Mouse (Mus musculus) thymus, postnatal 10 days (tissue): Measurements from ENCODE around the gene Phkg1.
A peak's percentile ranks its signal among the peaks of the same experiment; 100 is the strongest.
"Not testable (repeated sequence)": the region's sequence is repeated elsewhere in the genome, so short reads cannot be mapped to it uniquely, and the experiment has no call there.

Experiments
- DNase-seq, 2 experiments: peaks; one replicate each; pipeline ENCODE4 v3.0.0; 2021; ENCODE audit warnings: low spot score in 2 of 2

Phkg1 gene

DNA sequence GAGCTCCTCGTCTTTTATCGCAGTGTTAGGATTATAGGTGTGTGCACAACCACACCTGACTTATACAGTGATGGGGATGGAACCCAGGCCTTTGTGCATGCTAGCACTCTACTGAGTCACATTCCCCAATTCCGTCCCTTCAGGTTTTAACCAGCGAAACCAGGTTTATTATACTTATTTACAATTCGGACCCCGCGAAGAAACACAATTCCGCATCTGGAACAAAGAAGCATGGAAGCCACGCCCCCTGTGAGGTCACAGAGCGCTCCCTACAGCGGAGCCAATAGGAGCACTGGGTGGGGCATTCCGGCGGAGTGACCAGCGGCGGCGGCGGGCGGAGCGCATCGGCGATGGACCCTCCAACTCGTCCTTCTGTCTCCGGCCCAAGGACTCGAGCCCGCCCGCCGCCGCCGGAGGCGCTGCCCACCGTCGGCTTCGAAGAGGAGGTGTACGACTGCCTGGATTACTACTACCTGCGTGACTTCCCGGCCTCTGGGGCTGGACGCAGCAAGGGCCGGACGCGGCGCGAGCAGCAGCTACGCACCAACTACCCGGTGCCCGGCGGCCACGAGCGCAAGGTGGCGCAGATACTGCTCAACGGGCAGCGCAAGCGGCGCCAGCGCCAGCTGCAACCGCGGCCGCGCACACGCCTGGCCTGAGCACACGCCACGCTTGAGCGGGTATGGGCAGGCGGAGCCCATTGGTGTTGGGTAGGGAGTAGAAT lies 10.1 kb upstream of the Phkg1 start, which contains the start of gene Nupr1l:
Gene Nupr1l (plus strand): TSS at position 299 of the 724 bp plus-strand sequence.
- peak; percentile 65 to 74 for DNase-seq

DNA sequence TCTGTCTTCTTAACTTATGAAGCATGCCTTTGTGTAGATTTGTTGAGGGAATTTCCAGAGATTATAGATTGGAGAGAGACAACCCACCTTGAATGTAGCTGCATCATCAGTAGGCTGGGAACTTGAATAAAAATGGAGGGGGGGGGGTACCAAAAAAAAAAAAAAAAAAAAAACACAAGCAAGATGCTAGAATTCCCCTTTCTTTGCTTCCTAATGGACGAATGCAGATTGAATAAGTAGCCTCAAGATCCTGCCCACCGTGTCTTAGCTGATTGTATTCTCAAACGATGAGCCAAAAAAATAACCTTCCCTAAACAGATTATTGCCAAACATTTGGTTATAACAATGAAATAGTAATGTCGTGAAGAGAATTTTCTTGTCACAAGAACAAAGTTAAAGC lies 9.4 kb upstream of the Phkg1 start:
- no peak for DNase-seq

DNA sequence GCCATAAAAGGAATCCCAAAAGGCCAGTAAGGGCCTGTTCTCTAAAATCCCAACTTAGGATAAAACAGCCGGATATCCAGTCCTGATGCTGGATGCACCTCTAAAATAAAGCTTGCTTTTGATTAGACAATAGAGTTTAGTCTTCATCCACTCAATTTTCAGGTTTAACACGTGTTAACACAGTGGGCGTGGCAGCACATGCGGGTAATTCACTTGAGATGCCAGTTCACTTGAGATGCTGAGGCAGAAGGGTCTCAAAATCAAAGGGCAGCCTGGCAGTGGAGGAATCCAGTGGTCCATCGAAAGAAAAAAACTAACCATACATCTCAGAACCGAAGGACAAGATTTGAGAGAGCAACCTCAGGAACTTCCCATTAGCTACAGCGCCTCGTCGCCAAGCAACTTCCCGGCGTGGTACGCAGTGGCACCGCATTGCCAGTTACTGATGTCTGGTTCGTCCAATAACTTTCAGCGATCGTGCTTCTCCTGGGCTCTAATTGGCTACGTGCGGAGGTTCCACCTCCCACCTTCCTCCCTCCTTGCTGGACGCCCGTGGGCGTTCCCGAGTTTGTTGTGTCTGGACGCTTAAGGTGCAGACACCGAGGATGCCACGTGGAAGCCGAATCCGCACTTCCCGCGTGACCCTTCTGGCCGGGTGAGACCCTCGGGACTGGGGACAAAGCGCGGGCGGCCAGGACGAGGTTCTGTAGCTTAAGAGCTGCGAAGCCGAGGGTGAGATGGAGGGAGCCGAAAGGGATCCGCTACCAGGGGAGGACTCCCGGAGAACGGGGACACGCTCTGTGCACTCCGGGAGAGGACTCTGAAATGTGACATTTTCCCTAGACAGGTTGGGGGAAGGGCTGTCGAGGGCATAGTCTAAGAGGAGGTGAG lies 2.9 kb downstream of the Phkg1 start, which contains the start of gene Zbed5:
Gene Zbed5 (plus strand): TSS at position 526 of the 891 bp plus-strand sequence.
- peak; percentile 66 to 69 for DNase-seq

DNA sequence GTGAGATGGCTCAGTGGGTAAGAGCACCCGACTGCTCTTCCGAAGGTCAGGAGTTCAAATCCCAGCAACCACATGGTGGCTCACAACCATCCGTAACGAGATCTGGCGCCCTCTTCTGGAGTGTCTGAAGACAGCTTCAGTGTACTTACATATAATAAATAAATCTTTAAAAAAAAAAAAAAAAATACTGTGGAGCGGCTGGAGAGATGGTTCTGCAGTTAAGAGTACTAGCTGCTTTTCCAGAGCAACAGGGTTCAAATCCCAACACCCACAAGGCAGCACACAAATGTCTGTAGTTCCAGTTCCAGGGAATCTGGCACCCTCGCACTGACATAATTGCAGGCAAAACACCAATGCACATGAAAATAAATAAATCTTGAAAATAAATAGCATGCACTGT lies 8.0 kb downstream of the Phkg1 start:
- DNase-seq, result not testable (repeated sequence)

DNA sequence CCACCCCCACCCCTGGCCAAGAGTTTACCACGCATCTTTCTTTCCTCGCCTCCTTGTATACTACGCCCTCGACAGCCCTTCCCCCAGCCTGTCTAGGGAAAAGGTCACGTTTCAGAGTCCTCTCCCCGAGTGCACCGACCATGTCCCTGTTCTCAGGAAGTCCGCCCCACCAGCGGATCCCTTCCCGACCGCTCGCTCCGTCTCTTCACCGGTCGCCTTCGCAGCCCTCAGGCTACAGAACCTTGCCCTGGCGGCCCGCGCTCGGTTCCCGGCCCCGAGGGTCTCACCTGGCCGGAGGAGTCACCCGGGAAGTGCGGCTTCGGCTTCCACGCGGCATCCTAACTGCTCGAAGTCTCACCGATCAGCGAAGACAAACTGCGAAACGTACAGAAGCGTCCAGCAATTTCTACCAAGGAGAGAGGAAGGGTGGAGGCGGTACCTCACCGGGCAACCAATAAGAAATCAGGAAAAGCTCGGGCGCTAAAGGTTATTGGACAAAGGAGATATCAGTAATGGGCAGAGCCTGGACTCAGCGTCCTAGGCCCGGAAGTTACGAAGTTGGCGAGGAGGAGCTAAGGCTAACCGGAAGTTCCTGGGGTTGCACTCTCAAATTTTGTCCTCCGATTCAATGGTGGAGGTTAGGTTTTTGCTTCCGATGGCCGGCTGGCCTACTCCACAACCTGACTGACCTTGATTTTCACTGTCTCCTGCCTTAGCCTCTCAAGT lies 11.3 kb downstream of the Phkg1 start, which contains the start of gene Chchd2:
Gene Chchd2 (minus strand): TSS at position 560 of the 726 bp plus-strand sequence.
- peak; percentile 82 to 84 for DNase-seq

DNA sequence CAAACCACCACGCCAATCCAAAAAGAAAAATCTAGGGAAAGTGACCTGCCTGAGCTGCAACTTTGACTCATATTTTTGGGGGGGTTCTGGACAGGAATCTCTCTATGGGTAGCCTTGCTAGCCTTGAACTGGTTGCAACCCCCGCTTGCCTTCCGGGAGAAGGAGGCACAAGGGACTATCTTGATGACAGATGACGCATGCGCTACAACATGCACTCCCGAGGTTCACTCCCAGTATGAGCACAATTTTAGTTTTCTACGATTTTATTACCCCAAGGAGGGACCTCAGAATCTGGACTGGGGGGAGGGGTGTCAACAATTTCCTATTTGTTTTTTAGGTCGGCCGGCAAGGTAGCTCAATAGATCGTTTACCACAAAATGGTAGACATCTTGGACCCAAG lies 12.1 kb downstream of the Phkg1 start:
- DNase-seq, result no peak

DNA sequence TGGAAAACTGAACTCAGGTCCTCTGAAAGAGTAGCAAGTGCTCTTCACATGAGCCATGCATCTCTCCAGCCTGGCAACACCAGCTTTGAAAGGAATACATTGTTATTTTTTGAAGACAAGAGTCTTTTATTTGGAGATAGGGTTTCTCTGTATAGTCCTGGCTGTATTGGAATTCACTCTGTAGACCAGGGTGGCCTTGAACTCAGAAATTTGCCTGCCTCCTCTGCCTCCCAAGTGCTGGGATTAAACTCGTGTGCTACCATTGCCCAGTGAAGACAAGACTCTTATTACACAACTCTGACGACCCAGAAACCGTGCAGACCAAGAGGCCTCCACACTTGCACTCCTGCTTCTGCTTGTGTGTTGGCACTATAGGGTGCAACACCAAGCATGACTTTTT lies 18.5 kb downstream of the Phkg1 start:
- DNase-seq, result no peak

DNA sequence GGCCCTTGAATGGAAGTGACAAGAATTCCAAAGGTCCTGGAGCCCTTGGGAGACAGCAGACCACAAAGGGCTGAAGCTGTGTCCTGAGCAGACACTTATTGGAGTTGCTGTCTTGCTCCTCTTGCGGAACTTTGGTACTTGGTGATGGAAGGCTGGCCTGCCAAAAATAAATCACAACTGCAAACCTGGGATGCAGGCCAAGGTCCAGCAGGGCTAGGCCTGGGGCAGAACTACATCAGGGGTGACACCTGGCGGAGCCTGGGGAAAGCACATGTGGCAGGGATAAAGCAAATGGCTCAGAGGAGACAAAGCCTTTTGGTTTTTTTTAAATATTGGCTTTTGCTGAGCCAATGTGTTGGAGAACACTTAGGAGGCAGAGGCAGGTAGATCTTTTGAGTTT lies 19.4 kb downstream of the Phkg1 start:
- DNase-seq, result no peak

DNA sequence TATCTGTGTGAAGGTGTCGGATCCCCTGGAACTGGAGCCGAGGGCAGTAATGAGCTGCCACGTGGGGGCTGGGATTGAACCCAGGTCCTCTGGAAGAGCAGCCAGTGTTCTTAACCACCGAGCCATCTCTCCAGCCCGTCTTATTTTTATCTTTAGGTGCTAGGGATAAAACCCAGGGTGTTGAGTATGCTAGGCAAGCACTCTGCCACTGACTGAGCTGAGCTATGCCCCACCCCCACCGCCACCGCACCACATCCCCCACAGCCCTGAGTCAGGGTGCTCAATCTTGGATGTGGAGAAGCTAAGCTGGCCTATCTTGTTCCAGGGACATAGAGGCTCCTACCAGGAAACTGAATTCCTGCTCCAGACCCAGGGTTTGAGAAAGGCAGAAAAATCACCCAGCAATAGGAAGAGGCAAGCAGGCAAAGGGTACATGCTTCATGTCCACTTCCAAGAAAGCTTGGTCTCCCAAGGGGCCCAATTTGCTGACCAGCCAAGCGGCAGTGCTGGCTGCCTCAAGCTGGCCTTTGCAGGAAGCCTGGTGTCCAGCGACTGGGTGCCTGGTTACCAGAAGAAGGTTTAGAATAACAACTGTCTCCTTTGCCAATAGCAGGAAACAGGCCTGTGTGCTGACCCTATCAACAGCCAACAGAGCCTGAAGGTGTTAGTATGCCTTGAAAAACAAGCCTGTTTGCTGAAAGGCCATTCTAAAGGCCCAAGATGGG lies 20.5 kb downstream of the Phkg1 start:
- DNase-seq, result no peak

DNA sequence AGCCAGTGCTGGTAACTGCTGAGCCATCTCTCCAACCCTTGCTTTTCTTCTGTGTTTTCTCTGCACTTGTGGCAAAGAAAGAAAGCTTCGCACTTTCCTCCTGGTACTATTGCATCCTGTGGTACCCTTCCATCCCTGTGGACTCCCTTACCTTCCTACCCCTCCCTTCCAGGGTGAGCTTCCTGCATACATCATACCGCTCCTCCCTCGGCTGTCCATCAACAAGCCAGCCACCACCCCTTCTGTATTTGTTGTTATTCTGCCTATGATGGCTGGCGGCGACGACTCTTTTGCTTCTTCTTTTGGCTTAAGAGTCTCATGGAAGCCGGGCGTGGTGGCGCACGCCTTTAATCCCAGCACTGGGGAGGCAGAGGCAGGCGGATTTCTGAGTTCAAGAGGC lies 23.3 kb downstream of the Phkg1 start:
- no peak for DNase-seq

DNA sequence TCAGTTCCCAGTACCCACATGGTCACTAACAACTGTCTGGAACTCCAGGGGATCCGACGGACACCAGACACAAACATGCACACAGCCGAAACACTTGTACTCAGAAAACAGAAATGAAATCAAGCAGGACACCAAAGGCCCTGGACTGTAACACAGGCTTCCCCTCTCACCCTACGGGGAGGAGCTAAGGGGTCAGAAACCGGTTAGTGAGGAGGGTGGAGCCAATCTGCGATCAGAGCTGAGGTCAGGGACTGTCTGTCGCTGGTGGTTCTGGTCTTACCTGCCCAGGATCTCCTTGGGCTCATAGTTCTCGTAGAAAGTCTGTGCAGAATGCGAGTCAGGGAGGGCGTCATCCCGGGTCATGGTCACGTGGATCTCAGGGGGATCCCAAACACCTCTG lies 24.4 kb downstream of the Phkg1 start:
- no peak for DNase-seq

DNA sequence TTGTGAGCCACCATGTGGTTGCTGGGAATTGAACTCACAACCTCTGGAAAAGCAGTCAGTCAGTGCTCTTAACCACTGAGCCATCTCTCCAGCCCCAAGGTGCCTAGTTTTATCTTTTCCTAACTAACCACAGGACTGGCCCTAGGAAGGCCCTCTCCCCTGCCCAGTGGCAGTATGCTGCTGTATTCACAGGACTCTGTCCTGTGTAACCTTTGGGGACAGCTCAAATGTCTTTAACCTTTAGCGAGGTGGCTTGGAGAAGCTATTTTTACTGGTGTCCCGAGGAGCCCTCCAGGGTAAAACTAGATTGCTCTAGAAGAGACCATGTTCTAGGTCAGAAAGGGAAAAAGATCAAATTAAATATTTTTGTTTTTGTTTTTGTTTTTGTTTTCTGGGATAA lies 27.1 kb downstream of the Phkg1 start:
- no peak for DNase-seq

DNA sequence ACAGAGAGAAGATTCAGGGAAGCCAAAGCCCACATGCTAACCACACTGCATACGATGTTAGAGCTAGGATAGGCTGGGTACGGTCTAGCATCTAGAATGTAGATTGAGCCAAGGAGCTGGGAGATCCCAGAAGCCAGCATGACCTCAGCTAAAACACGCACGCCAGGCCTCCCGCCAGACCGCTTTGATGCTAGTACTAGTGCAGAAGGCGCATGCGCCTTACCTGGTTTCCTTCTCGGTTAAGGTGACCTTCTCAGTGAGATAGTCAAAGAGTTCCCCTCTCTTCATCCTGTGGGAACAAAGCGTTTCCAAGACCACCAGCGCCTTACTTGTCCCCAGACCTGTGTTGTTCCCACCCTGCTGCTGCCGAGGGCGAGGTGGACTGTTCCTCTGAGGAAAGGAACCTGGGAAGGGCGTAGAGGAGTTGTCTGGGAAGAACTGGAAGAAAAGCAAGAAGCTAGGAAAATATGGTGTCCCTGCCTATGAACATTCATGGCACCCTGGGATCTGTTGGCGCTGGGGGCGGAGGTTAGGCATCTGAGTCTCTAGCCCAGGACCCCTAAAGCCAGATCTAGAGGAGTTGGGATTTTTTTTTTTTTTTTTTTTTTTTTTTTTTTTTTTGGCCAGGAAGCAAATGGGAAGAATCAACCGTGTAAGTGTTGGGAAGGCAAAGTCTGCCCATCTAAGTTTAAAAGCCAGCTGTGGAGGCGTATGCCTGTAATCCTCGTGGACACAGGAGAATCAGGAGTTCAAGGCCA lies 28.9 kb downstream of the Phkg1 start:
- no peak for DNase-seq

DNA sequence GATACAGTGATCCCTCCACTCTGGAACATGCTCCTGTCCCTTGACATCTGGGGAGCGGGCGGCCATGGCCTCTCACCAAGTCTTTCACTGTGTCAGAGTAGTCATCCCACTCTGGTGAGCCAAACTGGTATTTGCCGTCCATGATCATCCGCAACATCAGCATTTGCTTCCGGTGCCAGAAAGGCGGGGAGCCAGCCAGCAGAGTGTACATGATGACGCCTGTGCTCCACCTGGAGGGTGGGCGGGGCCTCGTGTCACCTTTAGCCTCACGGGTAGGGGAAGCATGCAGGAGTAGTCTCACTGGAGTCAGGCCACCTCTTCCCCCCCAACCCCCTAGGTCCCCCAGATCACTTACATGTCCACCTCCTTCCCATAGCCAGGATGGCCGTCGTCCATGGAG lies 32.5 kb downstream of the Phkg1 start:
- DNase-seq, result no peak

DNA sequence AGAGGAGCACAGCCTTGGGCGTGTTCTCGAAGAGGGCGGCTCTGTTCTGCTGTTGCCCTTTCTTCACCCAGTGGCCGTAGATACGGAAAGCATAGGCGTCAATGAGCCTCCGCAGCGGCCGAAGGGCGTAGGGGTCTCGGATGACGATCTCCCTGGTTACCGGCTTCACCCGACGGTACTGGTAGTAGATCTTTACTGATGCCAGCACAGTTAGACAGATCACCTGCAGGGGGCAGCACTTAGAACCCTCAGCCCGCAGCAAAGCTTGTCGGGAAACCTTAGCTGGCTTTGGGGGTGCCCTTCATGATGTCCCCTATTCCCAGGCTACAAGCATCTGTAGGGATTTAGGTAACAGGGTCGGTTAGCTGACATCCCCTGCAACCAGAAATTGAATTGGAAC lies 33.9 kb downstream of the Phkg1 start:
- peak in 1 of 2 experiments; percentile 45 for DNase-seq

DNA sequence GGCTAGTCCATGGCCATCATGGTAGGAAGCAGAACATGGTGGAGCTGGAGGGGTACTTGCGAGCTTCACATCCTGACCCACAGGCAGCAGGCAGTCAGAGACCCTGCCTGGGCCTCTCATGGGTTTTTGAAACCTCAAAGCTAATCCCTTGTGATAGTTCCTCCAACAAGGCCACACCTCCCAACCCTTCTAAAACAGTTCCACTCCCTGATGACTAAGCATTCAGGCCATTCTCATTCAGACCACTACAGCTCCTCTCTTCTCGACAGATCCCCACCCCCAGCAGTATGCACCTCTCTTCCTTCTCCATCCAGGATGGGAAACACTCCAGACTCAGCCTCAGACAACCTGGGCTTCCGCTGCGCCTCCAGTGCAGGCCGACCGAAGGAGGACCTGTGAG lies 36.0 kb downstream of the Phkg1 start:
- no peak for DNase-seq

DNA sequence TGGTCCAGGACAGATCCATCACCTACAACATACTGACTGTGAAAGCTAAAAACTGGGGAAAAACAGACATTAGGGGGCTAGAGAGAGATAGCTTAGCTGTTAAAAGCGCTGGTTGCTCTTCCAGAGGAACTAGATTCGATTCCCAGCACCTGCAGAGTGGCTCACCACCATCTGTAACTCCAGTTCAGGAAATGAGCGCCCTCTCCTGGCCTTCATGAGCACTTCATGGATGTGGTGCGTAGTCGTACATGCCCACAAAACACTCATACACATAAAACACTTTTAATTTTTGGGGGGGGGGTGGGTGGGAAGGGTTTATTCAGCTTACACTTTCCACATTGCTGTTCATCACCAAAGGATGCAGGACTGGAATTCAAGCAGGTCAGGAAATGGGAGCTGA lies 41.9 kb downstream of the Phkg1 start:
- no peak for DNase-seq

DNA sequence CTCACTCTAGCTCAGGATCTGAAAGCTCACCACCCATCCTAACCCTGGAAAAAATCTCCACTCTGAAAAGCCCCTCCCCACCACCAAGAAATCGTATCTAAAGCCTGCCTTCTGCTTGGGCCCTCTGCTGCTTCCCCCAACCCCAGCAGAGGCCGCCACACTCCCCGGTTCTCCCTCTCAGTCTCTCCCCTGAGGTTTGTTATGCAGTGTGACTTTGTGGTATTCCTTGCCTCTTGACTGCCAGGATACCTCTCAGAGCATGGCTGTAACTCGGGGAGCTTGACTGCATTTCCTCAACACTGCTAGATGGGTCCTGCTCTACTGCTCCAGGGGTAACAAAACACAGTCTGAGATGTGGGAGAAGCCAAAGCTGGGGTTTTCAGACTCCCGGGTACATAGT lies 43.2 kb downstream of the Phkg1 start:
- no peak for DNase-seq

DNA sequence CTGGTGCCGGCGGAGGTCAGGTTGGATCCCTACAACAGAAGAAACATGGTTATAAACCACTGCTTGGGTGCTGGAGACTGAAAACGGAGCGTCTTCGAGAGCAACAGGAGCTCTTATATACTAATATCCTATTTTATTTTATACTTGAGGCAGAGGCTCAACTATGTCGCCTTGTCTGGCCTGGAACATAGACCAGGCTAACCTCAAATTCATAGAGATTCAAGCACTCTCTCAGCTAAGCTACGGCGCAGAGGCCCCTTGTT lies 50.9 kb downstream of the Phkg1 start:
- DNase-seq, result no peak

DNA sequence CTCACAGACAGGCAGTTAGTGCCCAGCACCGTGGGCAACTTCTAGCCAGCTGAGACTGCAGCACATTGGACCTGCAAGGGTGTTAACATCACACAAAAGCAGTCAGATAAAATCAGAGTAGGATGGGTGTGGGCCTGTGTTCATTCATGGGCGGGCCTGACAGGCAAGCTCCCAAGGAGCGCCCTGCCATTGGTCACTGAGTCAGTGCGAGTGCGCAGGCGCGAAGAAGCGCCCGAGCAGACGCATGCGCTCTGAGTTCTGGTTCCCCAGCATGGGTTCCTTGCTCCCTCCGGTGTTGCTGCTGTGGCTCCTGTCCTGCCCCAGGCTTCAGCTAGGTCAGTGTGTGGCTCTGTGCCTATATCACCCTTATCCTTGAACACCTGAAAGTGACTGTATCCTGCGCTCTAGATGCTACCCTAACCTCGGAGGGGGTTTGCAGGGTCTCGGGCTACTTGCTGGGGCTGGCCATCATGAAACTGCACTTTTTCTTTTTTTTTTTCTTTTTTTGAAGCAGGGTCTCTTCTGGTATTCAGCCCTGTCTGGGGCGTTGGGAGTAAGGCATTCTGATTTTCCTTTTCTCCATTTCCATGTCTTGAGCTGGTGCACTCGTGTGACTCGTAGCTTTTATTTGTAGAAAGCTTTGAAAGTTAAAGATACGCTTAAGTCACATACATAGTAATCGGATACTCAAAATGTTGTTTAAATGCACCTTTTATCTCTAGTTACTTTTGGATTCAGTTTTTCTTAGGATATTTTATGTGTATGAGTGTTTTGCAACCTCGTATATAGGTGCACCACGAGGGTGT lies 51.4 kb downstream of the Phkg1 start, which contains the start of gene Sumf2:
Gene Sumf2 (plus strand): TSS at position 235 of the 806 bp plus-strand sequence.
- DNase-seq, result peak; percentile 92 to 94
